Mouse (Mus musculus): ENCODE measurements around the gene Nr1d1.

DNA sequence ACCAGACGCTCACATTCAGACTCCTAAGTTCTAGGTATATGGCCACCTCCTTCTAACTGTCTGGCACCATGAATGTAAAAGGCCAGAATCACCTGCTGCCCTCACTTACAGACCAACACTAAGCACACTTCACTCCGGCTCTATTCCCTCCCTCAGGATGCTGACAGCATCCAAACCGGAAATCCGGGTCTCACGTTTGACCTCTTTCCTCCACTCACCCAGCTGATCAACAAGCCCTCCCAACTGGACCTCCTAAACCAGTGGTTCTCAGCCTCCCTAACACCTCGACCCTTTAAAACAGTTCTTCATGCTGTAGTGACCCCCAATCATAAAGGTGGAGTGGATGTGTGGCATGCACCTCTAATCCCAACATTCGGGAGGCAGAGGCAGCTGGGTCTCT is 52.0 kb downstream of the Nr1d1 start:
- TF ChIP-seq POLR2A (IDR thresholded peaks at IDR 0.05; ENCODE audit: extremely low read depth, insufficient read depth, low read length) (no peak), CTCF (IDR thresholded peaks at IDR 0.05; ENCODE audit: extremely low read depth, insufficient read depth, low read length) (no peak)
